Mouse (Mus musculus) brain, embryonic 18.5 days (tissue): ENCODE measurements around the gene Rabep1.
A peak's percentile ranks its signal among the peaks of the same experiment; 100 is the strongest.
"Not testable (repeated sequence)": the region's sequence is repeated elsewhere in the genome, so short reads cannot be mapped to it uniquely, and the experiment has no call there.

ENCODE experiments used
- DNase-seq: peaks from one replicate; pipeline ENCODE4 v3.0.0-alpha.2; 2012; ENCODE audit warnings: low read depth, low spot score

Gene Rabep1

DNA sequence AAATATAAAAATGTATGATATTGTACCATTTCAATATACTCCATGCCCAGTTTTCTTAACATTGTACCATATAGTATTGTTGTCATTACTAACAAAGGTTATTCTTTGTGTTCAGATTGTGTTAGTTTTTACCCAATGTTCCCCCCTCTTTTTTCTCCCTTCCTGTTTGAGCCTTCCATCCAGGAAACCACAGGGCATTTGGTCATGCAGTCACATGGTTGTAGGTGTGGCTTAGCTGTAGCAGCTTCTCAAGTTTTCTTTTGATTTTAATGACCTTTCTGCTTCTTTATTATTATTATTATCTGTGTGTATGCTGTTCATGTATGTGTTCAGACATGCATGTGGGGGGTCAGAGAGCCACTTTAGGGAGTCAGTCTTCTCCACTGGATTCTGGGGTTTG is 47.0 kb downstream of the Rabep1 start:
- DNase-seq: no peak

DNA sequence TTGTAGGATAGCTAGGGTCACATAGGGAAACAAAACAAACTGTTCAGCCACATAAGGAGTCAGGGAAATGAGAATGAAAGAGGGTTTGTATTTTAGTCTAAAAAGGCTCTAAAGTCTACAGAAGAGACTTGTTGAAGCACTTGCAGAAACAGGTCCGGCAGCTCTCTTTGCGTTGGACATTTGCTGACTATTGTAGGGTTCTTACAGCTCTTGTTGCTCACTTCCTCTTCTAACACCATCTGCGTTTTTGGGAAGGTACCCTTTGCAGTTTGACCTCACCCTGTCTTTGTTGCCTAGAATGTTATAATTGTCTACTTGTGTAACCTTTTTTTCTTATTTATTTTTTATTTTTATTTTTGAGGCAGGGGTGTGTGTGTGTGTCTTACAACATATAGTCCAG is 53.1 kb downstream of the Rabep1 start:
- no peak for DNase-seq

DNA sequence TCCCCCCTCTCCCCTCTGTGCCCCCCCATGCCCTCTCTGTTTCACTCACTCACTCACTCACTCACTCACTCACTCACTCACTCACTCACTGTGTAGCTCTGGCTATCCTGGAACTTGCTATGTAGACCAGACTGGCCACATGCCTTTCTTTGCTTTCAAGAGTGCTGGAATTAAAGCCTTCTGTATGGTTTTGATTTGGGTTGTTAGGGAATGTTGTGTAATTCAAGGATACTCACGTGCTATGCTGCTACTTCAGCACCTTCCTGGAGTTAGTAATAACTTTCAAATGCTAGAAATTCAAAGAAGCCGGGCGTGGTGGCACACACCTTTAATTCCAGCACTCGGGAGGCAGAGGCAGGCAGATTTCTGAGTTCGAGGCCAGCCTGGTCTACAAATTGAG is 53.6 kb downstream of the Rabep1 start:
- not testable (repeated sequence) for DNase-seq

DNA sequence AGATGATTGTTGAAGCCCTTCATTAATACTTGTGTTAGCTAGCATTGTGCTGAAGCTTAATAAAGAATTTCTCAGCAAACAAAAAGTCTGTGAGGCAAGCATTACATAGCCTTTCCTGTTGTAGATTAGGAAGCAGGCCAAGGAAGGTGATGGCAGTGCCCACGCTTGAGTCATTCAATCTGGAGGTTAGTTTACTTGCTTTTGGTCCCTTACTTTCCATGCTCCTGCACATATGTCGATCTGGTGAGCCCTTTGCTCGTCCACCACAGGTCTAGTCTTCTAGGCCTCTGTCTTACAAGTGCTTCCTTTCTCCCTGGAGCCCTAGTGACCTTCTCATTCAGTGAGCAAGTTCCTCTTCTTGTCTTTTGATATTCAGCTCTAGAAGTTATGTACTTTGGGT is 62.1 kb downstream of the Rabep1 start:
- no peak for DNase-seq

DNA sequence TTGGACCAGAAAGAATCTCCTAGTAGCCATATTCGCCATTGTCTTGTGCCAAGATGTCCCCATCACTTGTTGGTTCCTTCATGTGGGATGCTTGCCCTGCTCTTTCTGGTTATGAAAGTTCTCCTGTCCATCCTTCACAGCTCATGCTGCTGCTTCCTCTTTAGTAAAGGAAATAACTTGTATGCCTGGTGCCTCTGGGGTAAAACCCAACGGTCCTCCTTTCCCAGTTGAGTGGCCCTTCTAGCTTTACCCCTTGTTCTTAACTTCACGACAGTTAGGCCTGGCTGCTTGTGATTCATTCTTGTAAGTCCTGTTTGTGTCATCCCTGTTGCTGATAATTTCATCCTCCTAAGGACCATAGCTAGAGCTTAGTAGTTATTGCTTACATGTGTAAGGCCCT is 66.7 kb downstream of the Rabep1 start:
- no peak for DNase-seq

DNA sequence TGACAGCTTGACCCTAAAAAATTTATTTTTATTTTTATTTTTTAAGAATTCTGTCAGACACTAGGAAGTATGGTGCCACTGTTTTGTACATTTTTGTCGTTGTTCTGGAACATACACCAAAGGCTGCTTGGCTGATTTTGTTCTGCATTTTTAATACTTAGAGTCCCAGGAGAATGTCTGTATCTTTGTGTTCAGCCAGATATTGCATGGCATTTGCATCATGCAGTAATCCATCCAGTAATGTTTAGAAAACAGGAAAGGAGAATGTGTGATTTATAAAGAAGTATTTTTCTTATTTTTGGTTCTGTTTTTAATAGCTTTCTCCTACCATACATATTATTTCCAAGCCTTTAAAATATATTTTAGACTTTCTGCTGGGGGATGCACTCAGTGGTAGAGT is 67.3 kb downstream of the Rabep1 start:
- DNase-seq: no peak

DNA sequence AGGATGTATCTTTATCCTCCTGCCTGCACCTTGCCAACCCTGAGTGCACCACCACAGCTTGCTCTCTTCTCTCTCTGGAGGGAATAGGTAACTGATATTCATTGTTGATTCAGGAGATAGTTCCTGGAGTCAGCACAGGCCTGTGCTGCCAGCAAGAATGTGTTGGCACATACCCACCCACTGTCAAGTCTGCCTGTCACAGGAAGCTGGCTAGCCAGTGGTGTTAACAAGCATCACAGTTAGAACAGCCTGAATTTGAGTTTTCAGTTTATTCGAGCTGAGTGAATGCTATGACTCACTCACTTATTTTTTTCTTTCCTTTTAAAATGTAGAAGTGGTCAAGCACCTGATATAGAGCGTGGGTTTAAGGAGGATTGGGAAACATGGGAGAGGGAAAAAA is 73.3 kb downstream of the Rabep1 start:
- no peak for DNase-seq

DNA sequence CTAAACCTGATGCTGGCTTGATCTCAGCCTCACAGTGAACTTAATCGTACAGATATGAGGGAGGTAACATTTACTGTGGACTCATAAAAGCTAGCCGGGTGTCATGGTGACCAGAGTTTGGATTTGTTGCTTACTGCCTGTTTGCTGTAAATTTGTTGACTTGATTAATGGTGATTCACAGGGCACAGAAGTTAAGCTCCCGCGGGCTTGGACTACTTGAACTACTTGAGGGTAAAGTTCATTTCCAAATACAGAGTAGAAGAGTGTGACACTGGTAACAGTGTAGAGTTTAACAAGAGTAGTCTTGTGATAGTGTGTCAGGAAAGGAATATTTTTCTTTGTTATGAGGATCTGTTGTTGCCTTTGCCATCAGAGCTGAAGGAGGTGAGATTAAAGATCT is 74.9 kb downstream of the Rabep1 start:
- DNase-seq: no peak

DNA sequence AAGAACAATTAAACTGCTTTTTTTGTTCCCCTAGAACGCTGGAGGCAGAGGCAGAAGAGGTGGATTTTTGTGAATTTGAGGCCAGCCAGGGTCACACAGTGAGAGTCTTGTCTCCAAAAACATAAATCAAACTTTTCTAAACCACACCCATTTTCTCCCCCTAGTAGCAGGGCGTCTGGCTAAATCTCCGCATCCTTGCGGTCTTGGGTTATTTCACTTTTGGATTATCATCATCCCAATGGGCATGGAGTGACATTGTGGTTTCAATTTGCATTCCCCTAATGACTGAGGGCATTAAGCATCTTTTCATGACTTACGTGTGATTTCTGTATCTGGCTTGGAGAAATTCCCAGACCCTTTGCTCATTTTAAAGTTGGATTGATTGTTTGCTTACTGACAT is 86.9 kb downstream of the Rabep1 start:
- DNase-seq: no peak

DNA sequence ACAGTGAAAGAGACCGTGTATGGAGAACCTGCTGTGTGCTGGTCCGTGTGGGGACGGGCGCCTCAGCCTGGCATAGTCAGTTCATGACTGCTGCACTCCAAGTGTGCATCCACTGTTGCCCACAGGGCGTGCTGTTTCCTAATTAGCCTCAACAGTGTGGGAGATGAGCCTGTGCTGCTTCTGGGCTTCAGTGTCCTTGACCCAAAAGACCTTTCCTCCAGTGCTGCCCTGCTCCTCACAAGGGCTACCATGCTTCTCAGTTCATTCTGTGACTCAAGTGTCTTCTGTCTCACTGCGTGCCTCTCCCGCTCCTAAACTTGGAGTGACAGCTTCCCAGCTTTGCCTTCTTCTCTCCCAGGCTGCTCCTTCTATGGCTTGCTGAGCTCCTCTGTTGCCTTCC is 90.7 kb downstream of the Rabep1 start:
- DNase-seq: no peak

DNA sequence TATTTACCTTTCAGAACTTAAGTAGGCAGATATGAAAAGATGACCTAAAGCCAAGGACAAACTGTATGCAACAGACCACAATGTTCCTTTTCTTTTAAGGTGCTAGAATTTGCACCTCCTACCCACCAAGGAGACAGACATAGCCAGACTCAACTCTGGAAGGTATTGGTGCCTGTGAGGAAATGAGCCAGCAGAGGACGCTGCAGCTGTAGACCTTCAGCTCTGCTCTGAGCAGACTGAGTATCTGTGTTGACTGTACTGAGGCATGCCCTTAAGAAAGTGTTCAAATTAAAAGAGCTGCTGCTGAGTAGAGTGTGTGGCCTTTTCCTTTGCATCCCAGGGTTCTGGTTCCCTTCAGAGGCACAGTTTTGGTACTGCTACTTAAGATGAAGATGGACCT is 98.0 kb downstream of the Rabep1 start:
- no peak for DNase-seq

DNA sequence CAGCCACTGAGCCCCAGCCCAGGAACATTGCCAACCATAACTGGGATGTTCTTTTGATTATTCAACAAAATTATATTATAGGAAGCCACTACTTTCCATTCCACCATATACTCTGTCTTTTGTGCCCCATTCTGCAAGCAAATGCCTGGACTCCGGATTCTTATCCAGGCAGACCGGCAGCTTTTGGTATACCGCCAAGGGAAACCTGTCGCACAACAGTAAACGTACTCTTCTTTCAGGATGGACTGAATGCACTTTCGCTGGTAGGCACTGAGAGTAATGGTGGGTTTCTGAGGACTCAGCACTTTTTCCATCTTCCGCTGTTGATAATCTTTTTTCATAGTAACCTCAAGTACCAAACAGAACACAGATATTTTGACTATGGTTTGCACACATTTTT is 99.1 kb downstream of the Rabep1 start:
- no peak for DNase-seq

DNA sequence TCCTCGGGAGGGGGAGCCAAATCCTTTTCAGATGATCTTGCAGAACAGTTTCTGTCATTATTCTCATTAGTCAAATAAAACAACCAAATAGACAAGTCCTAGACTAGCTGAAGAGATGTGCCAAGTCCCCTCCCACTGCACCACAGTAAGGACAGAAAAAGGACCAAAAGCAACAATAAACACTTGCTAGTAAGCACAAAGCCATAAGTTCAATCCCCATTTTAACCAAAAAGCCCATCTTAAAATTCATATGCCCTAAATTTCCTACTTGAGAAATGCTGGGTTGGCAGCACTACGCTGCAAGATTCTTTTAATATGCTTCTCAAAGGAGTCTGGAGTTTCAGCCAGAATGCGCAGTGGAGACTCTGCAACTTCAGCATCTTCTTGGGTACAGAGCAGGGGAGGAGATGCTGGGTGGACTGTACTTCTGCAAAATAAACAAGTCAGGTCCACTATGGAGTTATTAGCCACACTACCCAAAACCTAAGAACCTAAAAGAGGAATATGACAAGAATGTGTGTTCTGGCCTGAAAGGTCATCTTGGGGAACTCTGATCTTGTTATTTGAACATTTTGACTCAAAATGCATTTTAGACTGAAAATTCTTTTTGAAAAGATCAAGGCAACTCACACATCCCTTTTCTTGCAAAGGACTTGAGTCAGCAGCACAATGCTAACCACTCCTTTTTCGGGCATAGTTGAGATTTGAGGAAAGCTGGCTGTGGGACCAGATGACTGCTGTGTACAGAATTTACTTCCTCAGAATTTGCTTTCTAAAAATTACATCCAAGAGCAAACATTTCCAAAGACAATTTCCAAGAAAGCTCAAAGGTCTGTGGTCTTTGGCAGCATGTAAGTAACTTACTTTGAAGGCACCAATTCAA is 100.6 kb downstream of the Rabep1 start:
- no peak for DNase-seq

DNA sequence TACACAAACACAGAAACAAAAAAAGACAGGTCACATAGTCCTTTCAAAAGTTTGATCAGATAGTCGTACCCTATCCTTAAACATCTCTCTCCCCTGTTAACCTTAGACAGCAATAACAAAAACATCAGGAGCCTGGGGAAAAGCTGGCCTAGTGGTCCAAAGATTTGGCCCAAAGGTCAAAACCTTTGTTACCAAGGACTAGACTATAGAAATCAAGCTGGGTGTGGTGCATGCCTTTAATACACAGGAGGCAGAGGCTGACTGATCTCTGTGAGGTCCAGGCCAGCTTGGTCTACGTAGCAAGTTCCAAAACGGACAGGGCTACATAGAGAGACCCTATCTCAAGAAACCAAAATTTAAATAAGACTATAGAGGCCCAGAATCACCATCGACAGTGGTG is 110.1 kb downstream of the Rabep1 start:
- DNase-seq: no peak

DNA sequence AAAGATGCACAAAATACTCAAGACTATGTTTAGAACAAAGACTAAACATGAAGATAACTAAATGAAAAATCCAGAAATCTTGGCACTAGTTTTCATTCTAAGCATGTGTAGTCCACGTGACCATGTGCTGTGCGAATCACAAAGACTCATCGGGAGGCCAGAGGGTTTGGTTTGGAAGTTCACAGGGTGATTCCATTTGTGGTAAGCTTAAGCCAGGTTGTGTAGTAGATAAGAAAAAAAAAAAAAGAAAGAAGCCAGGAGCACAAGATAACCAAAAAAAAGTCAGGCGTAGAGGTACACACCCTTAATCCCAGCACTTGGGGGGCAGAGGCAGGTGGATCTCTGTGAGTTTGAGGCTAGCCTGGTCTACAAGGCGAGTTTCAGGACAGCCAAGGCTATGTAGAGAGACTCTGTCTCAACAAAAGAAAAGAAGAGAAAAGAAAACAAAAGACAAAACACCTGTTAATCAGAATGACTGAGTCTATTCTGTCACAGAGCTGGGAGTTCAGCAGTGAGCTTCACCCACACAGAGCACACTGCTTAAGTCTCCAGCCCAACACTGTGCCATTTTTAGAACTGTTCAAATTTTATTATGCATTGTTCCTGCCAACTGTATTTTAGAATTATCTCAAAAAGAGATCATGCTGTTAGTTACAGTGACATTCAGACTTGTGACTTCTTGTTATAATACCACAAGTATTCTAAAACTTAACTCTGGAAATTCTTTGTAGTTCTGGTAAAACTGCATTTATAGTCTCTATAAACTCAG is 116.4 kb downstream of the Rabep1 start:
- no peak for DNase-seq

DNA sequence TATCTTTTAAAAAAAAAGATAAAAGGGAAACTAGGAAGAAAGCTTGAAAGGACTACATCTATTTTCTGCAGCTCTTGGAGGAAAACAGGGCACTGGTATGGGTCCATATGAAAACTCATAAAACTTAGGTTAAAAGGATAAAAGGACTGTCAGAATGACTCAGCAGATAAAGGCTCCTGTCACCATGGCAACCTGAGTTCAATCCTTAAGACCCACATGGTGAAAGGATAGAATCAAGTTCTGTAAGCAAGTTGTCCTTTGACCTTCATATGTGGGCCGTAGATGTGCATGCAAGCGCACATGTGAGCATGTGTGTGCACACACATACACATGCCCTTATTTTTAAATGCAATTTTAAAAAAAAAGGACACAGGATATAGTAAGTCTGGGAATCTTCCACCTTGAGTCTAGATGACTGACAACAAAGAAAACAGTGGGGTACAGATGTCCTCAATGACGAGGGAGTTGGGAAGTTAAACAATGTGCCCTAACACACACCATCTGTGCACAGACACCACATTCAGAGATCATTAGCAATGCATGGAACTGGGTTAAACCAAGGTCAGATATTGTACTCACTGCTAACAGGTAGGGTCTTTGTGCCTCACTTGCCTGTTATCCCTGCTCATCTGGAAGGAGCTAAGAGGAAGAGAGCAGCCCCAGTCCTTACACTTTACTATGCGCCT is 119.8 kb downstream of the Rabep1 start:
- DNase-seq: no peak

DNA sequence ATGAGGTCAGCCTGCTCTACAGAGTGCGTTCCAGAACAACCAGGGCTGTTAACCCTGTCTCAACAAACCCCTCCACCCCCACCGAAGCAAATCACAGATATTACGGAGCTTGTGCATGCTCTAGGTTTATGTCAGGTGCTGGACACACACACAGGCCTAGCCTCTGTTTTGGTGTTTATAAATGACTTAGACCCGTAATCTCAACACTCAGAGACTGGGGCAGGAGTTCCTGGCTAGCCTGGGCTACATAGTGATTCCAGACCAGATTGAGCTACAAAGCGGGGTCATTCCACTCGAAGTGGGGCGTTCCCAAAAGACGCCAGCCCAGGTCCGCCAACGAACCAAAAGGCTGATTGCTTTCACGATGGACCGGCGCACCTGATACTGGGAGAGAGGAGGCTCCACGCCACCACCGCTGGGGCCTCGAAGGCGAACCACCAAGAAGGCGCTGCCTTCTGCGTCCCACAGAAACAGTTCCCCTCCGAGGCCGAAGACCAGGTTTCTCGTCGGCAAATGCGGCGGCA is 124.8 kb downstream of the Rabep1 start:
- DNase-seq: no peak

DNA sequence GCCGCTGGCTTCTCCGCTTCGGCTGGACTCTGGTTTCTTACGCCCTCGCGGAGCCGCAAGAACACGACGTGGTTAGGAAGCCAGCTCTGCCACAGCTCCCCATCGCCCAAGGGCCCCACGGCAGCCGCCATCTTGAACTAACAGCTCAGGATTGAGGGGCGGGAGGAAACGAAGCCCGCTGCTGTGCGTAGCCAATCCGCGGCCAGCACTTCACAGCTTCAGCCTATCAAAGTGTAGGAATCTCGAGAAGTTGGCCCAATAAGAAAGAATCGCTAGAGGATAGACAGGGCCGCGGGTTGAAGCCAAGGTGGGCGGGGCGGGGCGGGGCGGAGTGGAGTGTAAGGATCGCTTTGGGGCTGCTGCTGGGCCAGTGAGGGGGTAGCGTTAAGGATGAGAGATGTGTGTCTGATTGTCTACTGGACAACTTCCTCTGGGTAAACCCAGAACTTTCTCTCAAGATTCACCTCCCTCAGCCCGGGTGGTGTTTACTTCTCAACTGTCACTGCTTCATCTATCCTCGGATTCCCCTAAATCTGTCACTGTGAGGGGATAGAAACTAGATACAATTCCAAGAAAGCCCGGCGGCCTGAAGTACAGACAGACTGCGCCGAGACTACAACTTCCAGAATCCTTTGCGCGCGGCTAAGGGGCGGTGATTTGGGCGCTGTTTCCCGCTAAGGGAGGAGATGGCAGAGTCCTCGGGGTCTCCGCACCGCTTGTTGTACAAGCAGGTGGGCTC is 125.4 kb downstream of the Rabep1 start, which contains the start of the genes Nup88 and Rpain:
Gene Nup88 (minus strand): TSS at position 153 of the 739 bp plus-strand sequence.
Gene Rpain (plus strand): TSS at position 393 of the 739 bp plus-strand sequence.
- DNase-seq: peak; percentile 97

DNA sequence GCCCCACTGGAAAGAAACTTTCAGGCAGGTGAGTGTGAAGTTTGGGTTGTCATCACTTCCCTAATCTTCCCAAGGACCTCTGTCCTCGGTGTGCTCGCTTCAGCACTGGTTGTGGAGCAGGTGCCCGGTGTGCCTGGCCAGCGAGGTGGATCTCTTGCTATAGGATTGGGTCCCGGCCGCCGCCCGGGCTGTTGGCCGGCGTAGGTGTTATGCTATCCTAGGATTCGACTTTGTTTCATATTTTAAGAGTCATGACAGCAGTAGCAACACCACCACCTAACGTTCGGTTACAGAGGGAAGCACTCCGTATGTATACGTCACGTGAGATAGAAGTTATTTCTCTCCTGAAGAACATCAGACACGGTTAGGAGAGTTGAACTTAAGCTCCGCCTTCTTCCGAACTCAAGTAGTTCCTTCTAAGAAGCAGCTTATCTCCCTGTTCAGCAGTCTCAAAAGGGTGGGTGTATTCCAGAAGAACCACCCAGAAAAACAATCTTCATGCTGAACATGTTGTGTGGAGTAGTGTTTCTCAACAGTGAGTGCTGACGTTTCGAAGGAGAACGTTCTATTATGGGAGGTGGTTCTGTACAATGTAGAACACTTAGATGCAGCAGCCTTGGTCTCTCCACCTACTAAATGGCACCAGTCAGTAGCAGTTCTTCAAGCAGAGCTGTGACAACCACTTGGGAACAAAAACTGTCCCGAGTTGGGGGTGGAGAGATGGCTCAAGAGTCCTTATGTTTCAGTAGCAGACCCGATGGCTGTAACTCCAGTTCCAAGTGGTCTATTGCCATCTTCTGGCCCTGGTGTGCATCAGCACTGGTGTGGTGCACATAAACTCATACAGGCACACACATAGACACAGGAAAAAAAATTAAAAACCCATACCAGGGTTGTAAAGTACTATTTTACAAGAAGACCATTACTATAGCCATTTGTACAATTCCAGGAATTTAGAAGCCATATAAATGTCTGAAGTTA is 126.3 kb downstream of the Rabep1 start:
- DNase-seq: no peak

DNA sequence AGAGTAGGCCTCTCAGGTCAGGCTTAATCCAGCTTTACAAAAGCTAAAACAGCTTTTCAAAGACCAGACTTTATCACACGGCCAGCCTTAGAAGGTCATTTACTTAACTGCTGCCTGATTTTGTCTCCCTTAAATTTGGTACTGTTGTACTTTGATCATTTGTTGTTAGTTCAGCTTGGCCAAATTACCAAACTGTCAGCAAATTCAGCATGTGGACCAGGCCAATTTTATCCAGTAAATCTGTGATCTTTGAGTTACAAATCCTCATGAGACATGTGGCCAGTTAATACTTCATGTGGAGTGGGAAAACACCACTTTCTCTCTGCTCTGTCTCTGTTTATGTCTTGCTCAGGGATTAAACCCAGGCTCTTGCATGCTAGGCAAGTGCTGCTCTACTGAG is 128.0 kb downstream of the Rabep1 start:
- no peak for DNase-seq
